Mouse (Mus musculus): ENCODE measurements around the gene Ddc. TPM values are rescaled to one million over a fixed set of nuclear protein-coding genes. Genes with fewer than 3 reads are reported as not detected.

The Ddc gene
- total RNA-seq, 1 experiment from 2014 or later: not detected

DNA sequence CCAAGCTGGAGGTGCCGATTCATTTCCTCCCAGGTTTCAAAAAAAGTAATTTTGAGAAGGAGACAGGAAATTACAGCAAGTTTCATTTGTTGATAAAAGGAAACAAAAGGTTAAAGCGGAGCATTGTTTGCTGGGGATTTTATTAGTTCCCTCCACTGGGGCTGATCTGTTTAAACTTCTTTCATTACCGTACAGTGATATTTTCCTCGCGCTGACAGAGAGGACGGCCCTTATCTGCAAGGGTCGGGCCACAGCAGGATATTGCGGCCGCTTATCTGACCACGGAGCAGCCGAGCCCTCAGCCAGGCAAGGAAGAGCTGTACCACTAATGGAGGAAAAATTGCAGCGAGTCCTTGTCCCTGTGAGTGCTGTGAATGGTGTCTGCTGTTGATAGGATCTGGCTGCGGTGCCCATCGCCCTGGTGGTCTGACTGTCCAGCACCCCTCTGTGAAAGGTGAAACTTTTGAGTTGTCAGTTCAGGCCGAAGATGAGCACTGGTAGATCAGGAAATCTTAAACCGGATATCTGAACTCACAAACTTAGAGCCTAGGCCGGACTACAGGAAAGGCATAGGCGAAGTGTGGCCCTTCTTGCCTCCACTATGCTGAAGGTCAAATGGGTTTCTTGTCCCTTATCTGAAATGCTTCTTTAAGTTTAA, 61.1 kb downstream of the Ddc start:
- ATAC-seq (replicated peaks in 1 of 2; ENCODE audit: insufficient read depth in 1 of 2, low FRiP score in 2 of 2, low TSS enrichment in 1 of 2, low read depth in 1 of 2, poor library complexity in 2 of 2, severe bottlenecking in 2 of 2): peak; percentile 84 to 85

DNA sequence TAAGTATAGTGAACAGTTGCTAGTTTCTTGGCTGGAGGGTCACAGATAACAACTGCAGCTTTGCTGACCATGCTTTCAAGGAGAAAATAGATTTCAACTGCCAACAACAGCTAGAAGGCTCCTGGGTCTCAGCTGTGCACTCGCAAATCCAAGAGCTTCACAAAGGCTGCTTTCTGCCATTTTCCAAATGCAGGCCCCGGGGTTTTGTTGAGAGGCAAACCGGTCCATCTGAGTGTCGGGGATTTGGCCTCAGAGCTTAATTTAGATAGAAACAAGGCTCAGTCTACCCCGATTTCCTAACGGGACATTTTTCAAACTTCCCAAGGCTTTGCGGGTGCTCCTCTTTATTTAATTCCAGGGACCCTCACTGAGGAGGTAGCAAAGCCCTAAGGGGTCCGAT, 61.7 kb downstream of the Ddc start:
- ATAC-seq (replicated peaks in 1 of 2; ENCODE audit: insufficient read depth in 1 of 2, low FRiP score in 2 of 2, low TSS enrichment in 1 of 2, low read depth in 1 of 2, poor library complexity in 2 of 2, severe bottlenecking in 2 of 2): no peak

DNA sequence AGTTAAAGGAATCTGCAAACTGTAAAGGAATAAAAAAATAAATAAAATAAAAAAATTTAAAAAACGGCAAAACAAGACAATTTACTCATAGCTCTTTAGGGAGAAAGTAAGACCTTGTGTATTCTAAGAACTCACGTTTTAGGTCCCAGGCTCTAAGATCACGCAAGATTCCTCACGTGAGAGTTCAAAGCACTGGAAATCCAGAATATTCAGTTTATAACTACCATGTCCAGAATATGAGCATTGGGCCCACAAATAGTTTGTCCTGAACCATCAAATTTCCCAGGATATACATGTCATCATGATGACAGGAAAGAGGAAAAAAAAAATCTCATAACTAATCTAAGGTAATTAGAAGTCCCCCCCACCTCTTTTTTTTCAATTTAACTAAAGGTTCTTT, 62.2 kb downstream of the Ddc start:
- no peak for ATAC-seq (replicated peaks in 1 of 2; ENCODE audit: insufficient read depth in 1 of 2, low FRiP score in 2 of 2, low TSS enrichment in 1 of 2, low read depth in 1 of 2, poor library complexity in 2 of 2, severe bottlenecking in 2 of 2)

DNA sequence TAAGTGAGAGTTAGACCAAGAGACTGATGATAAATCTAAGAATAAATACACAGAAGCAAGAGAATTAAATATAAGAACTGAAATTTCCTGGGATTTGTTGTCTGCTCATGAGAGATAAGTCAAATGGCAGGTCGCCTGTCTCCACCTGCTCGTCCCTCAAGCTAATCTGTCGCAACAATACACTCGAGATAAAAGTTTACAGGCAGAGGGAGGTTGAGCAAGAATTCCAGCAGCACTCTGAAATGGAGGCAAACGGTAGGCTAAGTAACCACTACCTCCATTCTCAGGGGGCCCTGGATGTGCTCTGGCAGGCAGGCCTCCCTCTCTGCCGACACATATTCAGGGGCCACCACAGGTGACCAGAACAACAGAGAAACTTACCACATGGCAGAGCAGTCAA, 62.6 kb downstream of the Ddc start:
- ATAC-seq (replicated peaks in 1 of 2; ENCODE audit: insufficient read depth in 1 of 2, low FRiP score in 2 of 2, low TSS enrichment in 1 of 2, low read depth in 1 of 2, poor library complexity in 2 of 2, severe bottlenecking in 2 of 2): no peak

DNA sequence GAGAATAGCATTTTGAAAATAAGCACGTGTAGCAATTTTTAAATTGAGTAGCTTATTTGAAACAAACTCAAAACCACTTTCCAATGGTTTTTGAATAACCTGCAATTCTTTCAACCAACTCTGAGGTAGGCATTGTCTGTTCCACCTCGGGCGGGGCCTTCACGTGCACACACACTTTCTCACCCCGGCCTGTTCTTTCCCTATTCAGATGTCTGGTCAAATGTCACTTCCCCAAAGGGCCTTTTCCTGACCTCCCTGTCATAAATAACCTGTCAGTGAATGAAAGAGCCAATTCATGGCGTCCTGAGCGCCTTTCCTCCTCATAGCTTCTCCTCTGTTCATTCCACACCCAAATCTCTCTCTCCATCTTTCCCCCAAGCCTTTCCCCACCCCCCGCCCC, 64.8 kb downstream of the Ddc start:
- ATAC-seq (replicated peaks in 1 of 2; ENCODE audit: insufficient read depth in 1 of 2, low FRiP score in 2 of 2, low TSS enrichment in 1 of 2, low read depth in 1 of 2, poor library complexity in 2 of 2, severe bottlenecking in 2 of 2): peak; percentile 28 to 30; a peak in 3 of 4 replicates

DNA sequence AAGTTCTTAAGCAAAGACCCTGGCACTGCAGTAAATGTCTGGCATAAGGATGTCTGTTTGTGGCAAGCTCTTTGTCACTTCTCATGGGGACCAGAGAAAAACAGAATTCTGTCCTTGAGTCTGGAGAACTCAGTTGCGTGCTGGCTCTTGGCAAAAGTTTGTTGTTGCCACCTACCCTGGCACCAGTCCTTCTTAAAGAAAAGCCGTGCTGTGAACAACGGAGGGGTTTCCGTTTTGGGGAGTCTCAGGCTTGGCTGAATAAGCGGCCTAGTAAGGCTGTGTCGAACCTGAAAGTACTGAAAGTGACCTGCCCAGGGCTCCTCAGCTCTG, 65.2 kb downstream of the Ddc start:
- peak; percentile 8 to 14; a peak in 2 of 4 replicates for ATAC-seq (replicated peaks in 1 of 2; ENCODE audit: insufficient read depth in 1 of 2, low FRiP score in 2 of 2, low TSS enrichment in 1 of 2, low read depth in 1 of 2, poor library complexity in 2 of 2, severe bottlenecking in 2 of 2)

DNA sequence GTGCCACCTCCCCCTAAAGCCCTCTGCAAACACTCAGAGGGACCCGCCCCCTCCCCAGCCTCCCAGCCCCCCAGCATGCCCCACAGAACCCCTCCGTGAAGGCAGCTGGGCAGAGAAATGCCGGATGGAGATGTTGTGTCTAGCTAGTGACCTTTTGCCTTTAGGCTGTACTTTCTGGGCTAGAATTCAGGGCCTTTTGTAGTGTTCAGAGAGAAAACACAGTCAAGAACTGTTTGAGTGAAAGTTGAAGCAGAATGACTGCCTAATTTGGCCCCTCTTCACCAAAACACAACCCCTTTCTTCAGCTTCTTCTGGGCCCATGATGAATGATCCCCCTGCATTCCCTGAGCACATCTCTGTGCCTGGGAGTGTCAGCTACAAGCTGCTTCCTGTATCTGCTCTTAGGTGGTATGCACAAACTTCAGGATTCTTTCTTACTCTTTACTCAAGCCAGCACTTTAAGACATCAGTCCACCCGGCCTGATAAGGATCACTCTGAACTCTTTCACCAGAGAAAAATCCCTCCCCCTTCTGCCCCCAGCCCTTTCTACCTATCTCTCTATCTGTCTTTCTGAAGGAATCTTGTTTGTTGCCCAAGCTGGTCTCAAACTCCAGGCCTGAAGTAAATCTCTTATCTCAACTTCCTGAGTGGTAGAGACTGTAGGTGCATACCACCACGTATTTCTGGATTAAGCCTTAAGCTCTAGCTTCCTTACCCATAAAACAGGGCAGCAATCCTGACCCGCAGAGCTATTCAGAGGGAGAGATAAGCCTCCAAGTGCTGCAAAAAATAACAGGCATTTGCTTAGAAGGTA, 65.8 kb downstream of the Ddc start:
- ATAC-seq (replicated peaks in 1 of 2; ENCODE audit: insufficient read depth in 1 of 2, low FRiP score in 2 of 2, low TSS enrichment in 1 of 2, low read depth in 1 of 2, poor library complexity in 2 of 2, severe bottlenecking in 2 of 2): no peak

DNA sequence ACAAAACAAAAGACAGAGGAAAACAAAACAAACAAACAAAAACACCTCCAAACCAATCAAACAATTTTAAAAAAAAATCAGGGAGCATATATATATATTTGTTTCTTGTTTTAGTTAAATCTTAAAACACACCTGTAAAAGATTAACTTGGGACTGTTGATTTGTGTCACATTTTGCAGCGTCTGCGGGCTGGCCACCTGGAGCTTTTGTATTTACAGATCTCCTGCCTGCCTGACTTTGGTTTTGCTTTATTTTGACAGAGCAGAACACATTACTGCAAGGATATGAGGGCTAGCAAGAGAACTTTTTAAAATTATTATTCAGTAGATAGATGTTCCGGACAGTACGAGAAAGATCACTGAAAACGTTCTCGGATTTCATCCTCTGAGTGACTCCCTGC, 66.4 kb downstream of the Ddc start:
- no peak for ATAC-seq (replicated peaks in 1 of 2; ENCODE audit: insufficient read depth in 1 of 2, low FRiP score in 2 of 2, low TSS enrichment in 1 of 2, low read depth in 1 of 2, poor library complexity in 2 of 2, severe bottlenecking in 2 of 2)

DNA sequence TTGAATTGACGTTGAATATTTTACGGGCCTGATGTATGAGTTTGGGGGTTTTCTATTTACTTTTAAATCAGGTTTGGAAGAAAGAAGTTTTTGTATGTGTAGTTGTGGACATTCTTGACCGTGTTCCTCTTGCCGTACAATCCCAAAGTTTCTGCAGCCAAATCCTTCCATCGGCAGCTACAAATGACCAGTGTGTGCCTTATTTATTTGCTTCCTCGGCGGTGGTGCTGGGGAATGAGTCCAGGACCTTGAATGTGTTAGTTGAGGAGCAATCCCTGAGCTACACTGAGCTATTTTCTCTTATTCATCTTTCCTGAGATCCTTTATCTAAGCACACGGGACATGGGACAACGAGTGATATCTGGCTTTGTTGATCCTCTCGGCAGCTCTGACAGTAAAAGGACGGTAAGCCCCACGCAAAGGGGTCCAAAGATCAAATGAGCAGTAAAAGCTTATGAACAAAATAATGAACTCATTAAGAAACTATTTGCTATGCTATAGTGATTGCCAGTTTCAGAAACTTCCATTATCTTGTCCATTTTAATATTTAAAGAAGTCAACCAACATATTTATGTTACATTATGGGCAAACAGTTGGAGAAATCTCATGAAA, 67.0 kb downstream of the Ddc start:
- ATAC-seq (replicated peaks in 1 of 2; ENCODE audit: insufficient read depth in 1 of 2, low FRiP score in 2 of 2, low TSS enrichment in 1 of 2, low read depth in 1 of 2, poor library complexity in 2 of 2, severe bottlenecking in 2 of 2): no peak

DNA sequence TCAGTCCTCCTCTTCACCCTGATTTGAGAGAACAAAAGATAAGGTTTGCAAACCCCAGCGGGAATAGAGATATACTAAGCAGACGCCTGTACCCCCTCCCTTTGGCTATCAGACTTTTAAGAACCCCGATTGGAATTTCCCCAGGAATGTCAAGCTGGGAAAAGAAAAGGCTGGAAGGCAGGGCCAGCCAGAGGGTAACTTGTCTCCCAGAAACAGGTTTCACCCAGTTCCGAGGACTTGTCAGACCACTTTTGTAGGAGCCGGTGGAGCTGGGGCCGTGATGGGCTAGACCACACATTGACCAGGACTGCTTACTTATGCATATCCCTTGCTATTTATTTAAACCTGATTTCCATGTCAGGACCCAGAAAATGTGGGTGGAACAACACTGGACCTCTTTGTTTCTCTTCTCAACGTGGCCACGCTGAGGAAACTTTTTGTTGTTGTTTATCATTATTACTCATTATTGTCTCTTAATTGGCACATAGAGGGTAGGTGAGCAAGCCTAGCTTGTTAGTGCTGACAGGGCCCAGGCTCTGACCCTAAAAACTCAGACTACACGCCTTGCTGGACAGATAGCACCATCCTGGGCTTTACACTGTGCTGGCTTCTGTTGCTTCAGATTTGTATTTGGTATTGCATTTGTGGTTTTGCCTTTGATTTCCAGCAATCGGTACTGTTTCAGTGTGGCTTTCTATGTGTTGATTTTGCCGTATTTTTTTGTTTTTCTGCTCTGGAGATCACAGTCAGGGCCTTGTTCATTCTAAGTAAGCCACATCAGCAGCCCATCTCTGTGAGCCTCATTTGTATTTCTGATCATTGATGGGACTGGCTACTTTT, 68.6 kb downstream of the Ddc start:
- ATAC-seq (replicated peaks in 1 of 2; ENCODE audit: insufficient read depth in 1 of 2, low FRiP score in 2 of 2, low TSS enrichment in 1 of 2, low read depth in 1 of 2, poor library complexity in 2 of 2, severe bottlenecking in 2 of 2): no peak

DNA sequence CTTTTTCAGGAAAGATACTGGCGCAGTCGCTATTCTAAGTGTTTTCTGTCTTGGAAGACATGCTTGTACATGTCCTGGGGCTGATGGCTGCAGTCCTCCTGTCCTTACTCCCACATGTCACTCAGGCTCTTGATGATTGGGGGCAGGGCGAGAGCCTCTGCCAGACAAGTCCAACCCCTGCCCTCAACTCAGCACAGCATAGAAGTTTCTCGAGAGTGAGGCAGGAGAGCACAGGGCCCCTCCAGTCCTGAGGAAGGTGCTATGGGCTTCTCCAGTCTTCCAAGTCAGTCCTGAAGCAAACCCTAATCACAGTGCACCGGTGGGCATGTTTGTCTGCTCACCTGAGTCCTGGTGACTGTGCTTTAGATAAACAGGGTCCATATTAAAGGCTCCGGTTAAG, 69.2 kb downstream of the Ddc start:
- ATAC-seq (replicated peaks in 1 of 2; ENCODE audit: insufficient read depth in 1 of 2, low FRiP score in 2 of 2, low TSS enrichment in 1 of 2, low read depth in 1 of 2, poor library complexity in 2 of 2, severe bottlenecking in 2 of 2): no peak

DNA sequence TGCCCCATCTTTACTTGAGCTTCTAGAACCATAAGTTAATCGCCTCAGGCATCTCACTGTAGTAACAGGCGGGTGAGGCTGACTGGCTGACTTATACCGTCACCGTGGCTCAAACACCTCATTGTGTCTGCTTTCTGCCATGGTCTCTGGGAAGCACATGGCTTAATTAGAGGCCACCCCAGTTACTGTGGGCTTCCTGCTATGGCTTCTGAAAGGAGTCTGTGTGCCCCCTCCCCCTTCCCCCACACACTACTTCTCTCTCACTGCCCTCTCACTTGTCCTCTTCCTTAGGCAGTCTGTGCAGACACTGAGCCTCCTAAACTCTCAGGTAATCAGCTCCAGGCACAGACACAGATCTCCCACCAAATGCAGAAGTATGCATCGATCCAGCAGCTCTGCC, 69.7 kb downstream of the Ddc start:
- ATAC-seq (replicated peaks in 1 of 2; ENCODE audit: insufficient read depth in 1 of 2, low FRiP score in 2 of 2, low TSS enrichment in 1 of 2, low read depth in 1 of 2, poor library complexity in 2 of 2, severe bottlenecking in 2 of 2): peak; percentile 14 to 36; a peak in 1 of 4 replicates

DNA sequence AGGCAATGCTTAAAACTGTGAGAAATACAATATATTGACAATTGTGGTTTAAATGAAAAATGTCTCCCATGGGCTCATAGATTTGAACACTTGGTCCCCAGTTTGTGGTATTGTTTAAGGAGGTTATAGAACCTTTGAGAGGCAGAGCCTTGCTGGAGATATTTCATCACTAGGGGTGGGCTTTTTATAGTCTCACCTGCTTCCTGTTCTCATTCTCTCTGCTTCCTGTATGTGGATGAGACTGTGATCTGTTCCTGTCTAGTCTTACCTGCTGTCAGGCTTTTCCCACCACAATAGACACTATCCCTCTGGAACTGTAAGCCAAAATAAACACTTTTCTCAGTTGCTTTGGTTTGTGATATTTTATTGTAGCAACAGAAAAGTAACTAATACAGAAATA, 71.5 kb downstream of the Ddc start:
- no peak for ATAC-seq (replicated peaks in 1 of 2; ENCODE audit: insufficient read depth in 1 of 2, low FRiP score in 2 of 2, low TSS enrichment in 1 of 2, low read depth in 1 of 2, poor library complexity in 2 of 2, severe bottlenecking in 2 of 2)

DNA sequence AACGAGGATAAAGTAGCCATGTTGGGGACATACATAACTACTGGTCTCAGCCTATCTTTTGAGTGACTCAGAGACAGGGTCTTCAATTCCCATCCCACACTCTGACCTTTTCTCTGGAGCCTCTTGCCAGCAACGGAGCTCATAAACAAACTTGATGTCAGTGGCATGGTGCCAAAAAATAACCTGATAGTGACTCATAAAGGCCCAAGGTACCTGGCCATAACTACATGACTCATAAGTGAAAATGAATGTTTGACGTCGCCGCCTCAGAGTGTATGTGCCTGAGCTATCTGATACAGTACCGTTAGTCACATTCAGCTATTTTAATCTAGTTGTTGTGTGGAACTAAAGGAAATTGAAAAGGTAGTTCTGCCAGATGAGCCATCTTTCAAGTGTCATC, 72.3 kb downstream of the Ddc start:
- no peak for ATAC-seq (replicated peaks in 1 of 2; ENCODE audit: insufficient read depth in 1 of 2, low FRiP score in 2 of 2, low TSS enrichment in 1 of 2, low read depth in 1 of 2, poor library complexity in 2 of 2, severe bottlenecking in 2 of 2)

DNA sequence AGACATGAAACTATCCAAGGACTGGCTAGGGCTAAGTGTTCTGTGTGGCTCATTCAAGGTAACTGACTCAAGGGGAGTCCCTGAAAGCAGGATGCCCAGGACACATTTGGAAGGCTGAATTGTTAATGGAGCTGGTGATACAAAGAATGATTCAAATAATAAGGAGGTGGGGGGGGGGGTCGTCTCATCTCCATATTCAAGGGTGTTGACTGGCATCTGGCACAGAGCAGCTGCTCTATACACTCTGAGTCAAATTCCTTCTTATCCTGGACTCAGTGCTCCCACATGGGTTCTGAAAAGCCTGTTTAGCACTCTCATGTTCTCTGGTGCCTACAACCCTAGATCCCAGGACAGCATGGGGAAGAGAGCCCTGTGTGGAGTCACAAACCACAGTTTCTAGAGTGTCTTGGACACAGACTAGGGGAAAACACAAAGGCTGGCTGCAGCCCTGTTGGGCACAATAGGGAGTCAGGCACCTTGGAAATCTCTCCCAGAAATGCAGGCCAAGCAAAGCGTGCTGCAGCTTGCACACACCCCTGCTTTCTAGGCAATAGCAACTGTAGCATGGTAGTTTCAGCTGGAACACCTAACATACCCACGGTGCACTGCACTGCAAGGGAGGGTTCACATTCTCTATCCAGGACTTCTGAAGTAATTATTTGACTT, 72.8 kb downstream of the Ddc start:
- ATAC-seq (replicated peaks in 1 of 2; ENCODE audit: insufficient read depth in 1 of 2, low FRiP score in 2 of 2, low TSS enrichment in 1 of 2, low read depth in 1 of 2, poor library complexity in 2 of 2, severe bottlenecking in 2 of 2): no peak

DNA sequence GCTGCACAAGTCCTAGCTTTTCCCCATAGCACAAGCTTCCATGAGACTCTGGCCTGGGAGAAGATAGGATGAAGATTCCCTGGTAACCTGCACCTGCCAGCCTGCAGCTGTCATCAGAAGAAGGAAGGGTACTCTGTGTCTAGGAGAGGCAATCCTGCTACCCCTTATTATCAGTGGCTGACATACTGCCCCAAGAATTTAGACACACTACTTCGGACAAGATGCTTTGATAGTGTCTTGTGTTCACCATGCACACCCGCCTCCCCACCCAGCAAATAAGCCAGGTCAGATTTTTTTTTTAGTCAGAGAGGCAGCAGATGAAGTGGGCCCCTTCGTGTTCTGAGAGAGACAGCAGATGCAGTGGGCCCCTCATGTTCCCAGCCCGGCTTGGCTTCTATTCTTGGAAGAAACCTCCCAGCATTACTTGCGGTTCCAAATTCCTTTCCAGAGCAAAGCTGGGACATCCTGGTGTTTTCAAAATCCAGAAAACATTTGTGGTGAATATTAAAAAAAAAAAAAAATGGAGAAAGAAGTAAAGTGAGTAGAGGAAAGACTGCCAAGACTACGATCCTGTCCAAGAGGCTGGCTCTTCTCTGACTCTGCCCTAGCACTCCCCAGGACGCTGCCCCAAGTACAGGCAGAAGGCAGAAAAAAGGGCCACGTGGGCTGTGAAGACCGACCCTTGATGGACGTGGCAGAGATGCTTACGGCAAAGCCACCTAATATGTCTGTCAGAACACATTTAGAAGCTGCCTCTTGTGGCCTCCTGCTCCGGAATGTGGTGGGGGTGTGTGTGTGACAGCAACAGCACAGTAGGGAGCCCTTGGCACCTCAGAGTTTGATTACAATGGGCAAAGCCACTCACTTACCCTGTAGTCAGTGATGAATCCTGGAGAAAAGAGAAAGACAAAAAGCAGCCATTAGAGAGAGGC, 73.7 kb downstream of the Ddc start:
- ATAC-seq (replicated peaks in 1 of 2; ENCODE audit: insufficient read depth in 1 of 2, low FRiP score in 2 of 2, low TSS enrichment in 1 of 2, low read depth in 1 of 2, poor library complexity in 2 of 2, severe bottlenecking in 2 of 2): no peak
